Mouse (Mus musculus): Measurements from ENCODE around the gene Emilin2. TPM values are rescaled to one million over a fixed set of nuclear protein-coding genes. Genes with fewer than 3 reads are reported as not detected.
"Not testable (repeated sequence)": the region's sequence is repeated elsewhere in the genome, so short reads cannot be mapped to it uniquely, and the experiment has no call there.

The Emilin2 gene
- 9.9 and 10.1 TPM in 2 replicates for polyA plus RNA-seq (2012; rRNA removed)

GRCm38 (mm10) chr17:71311340-71312171 lies at the start of gene Emilin2:
Gene Emilin2 (minus strand): TSS chr17:71311978.
- no peak for DNase-seq (ENCODE audit: low read depth)

GRCm38 (mm10) chr17:71355526-71355925 lies 43.7 kb upstream of the Emilin2 start:
- no peak for DNase-seq (ENCODE audit: low read depth)

- DNase-seq (ENCODE audit: low read depth) = no peak
Observed at GRCm38 (mm10) chr17:71354205-71354604, 42.4 kb upstream of the Emilin2 start.

GRCm38 (mm10) chr17:71348188-71348587 lies 36.4 kb upstream of the Emilin2 start:
- DNase-seq (ENCODE audit: low read depth) = peak; percentile 27

- DNase-seq (ENCODE audit: low read depth) = no peak
Observed at GRCm38 (mm10) chr17:71342006-71342405, 30.2 kb upstream of the Emilin2 start.

GRCm38 (mm10) chr17:71338627-71339026 lies 26.8 kb upstream of the Emilin2 start:
- DNase-seq (ENCODE audit: low read depth) = no peak

- no peak for DNase-seq (ENCODE audit: low read depth)
Observed at GRCm38 (mm10) chr17:71337546-71337945, 25.8 kb upstream of the Emilin2 start.

- no peak for DNase-seq (ENCODE audit: low read depth)
Observed at GRCm38 (mm10) chr17:71336421-71336820, 24.6 kb upstream of the Emilin2 start.

GRCm38 (mm10) chr17:71332298-71332697 lies 20.5 kb upstream of the Emilin2 start:
- DNase-seq (ENCODE audit: low read depth) = no peak

- not testable (repeated sequence) for DNase-seq (ENCODE audit: low read depth)
Observed at GRCm38 (mm10) chr17:71320731-71321130, 9.0 kb upstream of the Emilin2 start.

GRCm38 (mm10) chr17:71319361-71319760 lies 7.6 kb upstream of the Emilin2 start:
- peak; percentile 38 for DNase-seq (ENCODE audit: low read depth)

GRCm38 (mm10) chr17:71317571-71317970 lies 5.8 kb upstream of the Emilin2 start:
- DNase-seq (ENCODE audit: low read depth) = no peak

GRCm38 (mm10) chr17:71314315-71314714 lies 2.5 kb upstream of the Emilin2 start:
- DNase-seq (ENCODE audit: low read depth) = no peak

- DNase-seq (ENCODE audit: low read depth) = no peak
Observed at GRCm38 (mm10) chr17:71310486-71311339, 1.1 kb downstream of the Emilin2 start.

- DNase-seq (ENCODE audit: low read depth) = no peak
Observed at GRCm38 (mm10) chr17:71309711-71310485, 1.9 kb downstream of the Emilin2 start.

- DNase-seq (ENCODE audit: low read depth) = no peak
Observed at GRCm38 (mm10) chr17:71309141-71309540, 2.6 kb downstream of the Emilin2 start.

GRCm38 (mm10) chr17:71308296-71308695 lies 3.5 kb downstream of the Emilin2 start:
- no peak for DNase-seq (ENCODE audit: low read depth)

GRCm38 (mm10) chr17:71307251-71307790 lies 4.5 kb downstream of the Emilin2 start:
- DNase-seq (ENCODE audit: low read depth) = no peak

- DNase-seq (ENCODE audit: low read depth) = no peak
Observed at GRCm38 (mm10) chr17:71306716-71307115, 5.1 kb downstream of the Emilin2 start.

GRCm38 (mm10) chr17:71306091-71306490 lies 5.7 kb downstream of the Emilin2 start:
- DNase-seq (ENCODE audit: low read depth) = no peak

- DNase-seq (ENCODE audit: low read depth) = no peak
Observed at GRCm38 (mm10) chr17:71303444-71303843, 8.3 kb downstream of the Emilin2 start.

GRCm38 (mm10) chr17:71301413-71301812 lies 10.4 kb downstream of the Emilin2 start:
- DNase-seq (ENCODE audit: low read depth) = no peak
